Mouse (Mus musculus) regulatory T cell (primary cell): ENCODE measurements around the gene Ice2.

Experiments used
- in situ Hi-C: fragments of 300-600 bp; cut with MboI, MseI; formaldehyde crosslinking; loops from one replicate; pipeline ENCODE4 v1.15.1; 2025; ENCODE audit warnings: high pct_unique_total_duplicates

The Ice2 gene

GRCm38 (mm10) chr9:69404671-69405070 lies 7.0 kb downstream of the Ice2 start:
- in situ Hi-C loops: no loop called here

- in situ Hi-C loops: loop anchor here (5.0 kb wide), 1 partner anchor 63 kb away; no protein-coding TSS in a partner anchor
Measured at GRCm38 (mm10) chr9:69419476-69419875, 21.8 kb downstream of the Ice2 start.

- in situ Hi-C loops: no loop called here
Measured at GRCm38 (mm10) chr9:69430531-69430930, 32.8 kb downstream of the Ice2 start.

GRCm38 (mm10) chr9:69431863-69432555 lies 34.3 kb downstream of the Ice2 start:
- in situ Hi-C loops: no loop called here

GRCm38 (mm10) chr9:69435194-69435593 lies 37.5 kb downstream of the Ice2 start:
- in situ Hi-C loops: no loop called here

GRCm38 (mm10) chr9:69435662-69436061 lies 38.0 kb downstream of the Ice2 start:
- in situ Hi-C loops: no loop called here

- in situ Hi-C loops: loop anchor here (5.0 kb wide), 1 partner anchor 37 kb away; no protein-coding TSS in a partner anchor
Measured at GRCm38 (mm10) chr9:69439805-69440357, 42.2 kb downstream of the Ice2 start.

- in situ Hi-C loops: loop anchor here (5.0 kb wide), 1 partner anchor 35 kb away; no protein-coding TSS in a partner anchor
Measured at GRCm38 (mm10) chr9:69442471-69443038, 44.8 kb downstream of the Ice2 start.

GRCm38 (mm10) chr9:69443203-69443602 lies 45.5 kb downstream of the Ice2 start:
- in situ Hi-C loops: loop anchor here (5.0 kb wide), 1 partner anchor 34 kb away; no protein-coding TSS in a partner anchor

- in situ Hi-C loops: no loop called here
Measured at GRCm38 (mm10) chr9:69448801-69449200, 51.1 kb downstream of the Ice2 start.

- in situ Hi-C loops: no loop called here
Measured at GRCm38 (mm10) chr9:69450636-69451035, 52.9 kb downstream of the Ice2 start.

- in situ Hi-C loops: no loop called here
Measured at GRCm38 (mm10) chr9:69451886-69452810, 54.4 kb downstream of the Ice2 start.

- in situ Hi-C loops: no loop called here
Measured at GRCm38 (mm10) chr9:69453066-69453900, 55.6 kb downstream of the Ice2 start, which contains the start of gene Anxa2. Gene Anxa2, plus strand, starts transcription at chr9:69453620.

- in situ Hi-C loops: no loop called here
Measured at GRCm38 (mm10) chr9:69453901-69454666, 56.4 kb downstream of the Ice2 start.

- in situ Hi-C loops: no loop called here
Measured at GRCm38 (mm10) chr9:69454691-69455090, 57.0 kb downstream of the Ice2 start.

GRCm38 (mm10) chr9:69455391-69455790 lies 57.7 kb downstream of the Ice2 start:
- in situ Hi-C loops: no loop called here

GRCm38 (mm10) chr9:69456406-69457075 lies 58.8 kb downstream of the Ice2 start:
- in situ Hi-C loops: no loop called here

GRCm38 (mm10) chr9:69457143-69457542 lies 59.4 kb downstream of the Ice2 start:
- in situ Hi-C loops: no loop called here
